Mouse (Mus musculus) midbrain, embryonic 14.5 days (tissue): ENCODE results near the gene Rad51ap1. TPM values are rescaled to one million over a fixed set of nuclear protein-coding genes. Genes with fewer than 3 reads are reported as not detected.
A peak's percentile ranks its signal among the peaks of the same experiment; 100 is the strongest.

ENCODE experiments used
- ATAC-seq: fragments of 200-750 bp; cut with Nextera tagmentation; 2 replicates; pipeline ENCODE4 v1.8.0; 2017; ENCODE audit warnings: moderate number of reproducible peaks, moderate library complexity; ENCODE audit not compliant: low FRiP score, low TSS enrichment
- DNase-seq: peaks from one replicate; pipeline ENCODE4 v3.0.0-alpha.2; 2015
- H3K27ac ChIP-seq: fragments of 300-500 bp; sonication (generic); replicated peaks from 2 replicates; pipeline ENCODE4 v1.5.1; 2014; ENCODE audit warnings: mild to moderate bottlenecking, low read depth, low read length, moderate library complexity
- H3K27me3 ChIP-seq: fragments of 300-500 bp; sonication (generic); 2 replicates; pipeline ENCODE4 v1.6.1; 2014; ENCODE audit warnings: low read length, control low read depth, mixed read lengths; ENCODE audit not compliant: control insufficient read depth, insufficient read depth
- H3K36me3 ChIP-seq: fragments of 300-500 bp; sonication (generic); 2 replicates; pipeline ENCODE4 v1.6.1; 2014; ENCODE audit warnings: low read length, control low read depth; ENCODE audit not compliant: control insufficient read depth, insufficient read depth
- H3K4me1 ChIP-seq: fragments of 300-500 bp; sonication (generic); 2 replicates; pipeline ENCODE4 v1.6.1; 2014; ENCODE audit warnings: mild to moderate bottlenecking, antibody characterized with exemption, low read length, control low read depth; ENCODE audit not compliant: control insufficient read depth, insufficient read depth
- H3K4me2 ChIP-seq: fragments of 300-500 bp; sonication (generic); 2 replicates; pipeline ENCODE4 v1.6.1; 2014; ENCODE audit warnings: mild to moderate bottlenecking, low read length, moderate library complexity
- H3K4me3 ChIP-seq: fragments of 300-500 bp; sonication (generic); replicated peaks from 2 replicates; pipeline ENCODE4 v1.5.1; 2014; ENCODE audit warnings: low read depth, low read length
- H3K9ac ChIP-seq: fragments of 300-500 bp; sonication (generic); replicated peaks from 2 replicates; pipeline ENCODE4 v1.6.1; 2014; ENCODE audit warnings: mild to moderate bottlenecking, low read length, moderate library complexity
- H3K9me3 ChIP-seq: fragments of 300-500 bp; sonication (generic); 2 replicates; pipeline ENCODE4 v1.6.1; 2016; ENCODE audit warnings: low read length, control low read depth, mixed read lengths; ENCODE audit not compliant: control insufficient read depth
- WGBS: fragments of 180-500 bp; shearing (Covaris S2); extraction: QIAGEN DNeasy Blood & Tissue Kit; methylation state at CpG from one replicate; pipeline ENCODE4 v1.1.7; 2014; 5-methylcytosine and 5-hydroxymethylcytosine counted together
- polyA plus RNA-seq: library from polyadenylated mRNA; unstranded; fragments of >200 nt; fragmentation: Nextera tagmentation; extraction: Ambion mirVana; gene quantifications from 2 replicates; pipeline ENCODE4 v1.2.1, GENCODE M21; 2014

Rad51ap1 gene
- polyA plus RNA-seq, 1 experiment from 2014 or later: 14.8 TPM

DNA sequence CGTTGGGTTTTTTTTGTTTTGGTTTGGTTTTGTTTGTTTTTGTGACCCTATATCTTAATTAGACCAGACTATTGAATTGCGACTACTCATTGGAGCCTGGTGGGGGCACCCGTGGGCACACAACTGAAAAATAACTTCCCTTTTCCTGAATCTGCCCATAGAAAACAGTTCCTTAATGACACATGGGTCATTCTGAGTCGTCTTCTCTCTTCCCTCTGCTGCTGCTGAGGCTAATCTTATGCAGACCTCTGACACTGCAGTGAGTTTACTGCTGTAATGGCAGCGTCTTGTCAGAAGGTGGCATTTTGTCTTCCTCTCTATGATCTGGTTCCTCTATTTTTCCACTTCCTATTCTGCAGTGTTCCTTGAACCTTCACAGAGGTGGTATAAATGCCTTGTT, 1.1 kb upstream of the Rad51ap1 start:
- Histone ChIP-seq H3K27ac (no peak overlapping the region), H3K9ac (peak overlapping the region; percentile 60; the same call in 1 of the 2 replicates), H3K4me1 (peaks cover 15% of the 10 kb centered on the region), H3K36me3 (peaks cover 32% of the 10 kb centered on the region), H3K4me3 (peak overlapping the region; percentile 67), H3K27me3 (no peaks in the 10 kb centered on the region), H3K4me2 (peak overlapping the region; percentile 95), H3K9me3 (no peaks in the 10 kb centered on the region)
- WGBS: 1% methylated on average over 5 of the region's 5 CpGs
- ATAC-seq (no peak), DNase-seq (peak; percentile 40)

DNA sequence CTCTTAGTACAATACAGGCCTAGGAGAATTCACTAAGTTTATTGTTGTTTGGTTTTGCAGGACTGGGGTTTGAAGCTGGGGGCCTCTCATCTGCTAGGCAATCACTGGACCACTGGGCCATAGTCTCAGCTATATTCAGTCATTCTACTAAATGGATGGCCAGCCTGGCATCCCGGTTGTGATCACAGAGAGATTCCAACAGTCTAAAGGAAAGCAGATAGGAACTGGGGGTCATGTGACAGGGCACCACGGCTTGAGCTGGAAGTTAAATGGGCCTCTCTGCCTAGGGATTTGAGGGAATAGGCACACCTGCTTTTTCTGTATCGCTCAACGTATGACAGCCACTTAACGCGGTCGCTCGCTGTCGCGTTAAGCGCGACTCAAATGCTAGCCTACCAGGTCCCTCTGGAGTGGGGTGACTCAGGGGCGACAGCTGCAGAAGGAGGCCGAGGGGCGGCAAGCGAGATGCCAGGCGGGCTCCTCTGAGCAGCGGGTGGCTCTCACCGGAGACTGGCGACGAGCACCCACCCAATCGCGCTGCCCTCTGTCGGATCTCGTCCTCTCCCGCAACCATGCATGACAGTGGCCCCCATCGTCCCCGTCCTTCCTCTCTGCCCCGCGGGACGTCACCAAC, 417 bp downstream of the Rad51ap1 start:
- no peak overlapping the region for H3K27ac ChIP-seq
- under 1% methylated on average over 31 of the region's 31 CpGs for WGBS
- H3K9me3 ChIP-seq: no peaks in the 10 kb centered on the region
- H3K36me3 ChIP-seq: peaks cover 17% of the 10 kb centered on the region
- DNase-seq (no peak), ATAC-seq (no peak; the same call in 1 of the 2 replicates)
- H3K4me2 ChIP-seq: peak overlapping the region; percentile 95
- H3K27me3 ChIP-seq: no peaks in the 10 kb centered on the region
- H3K4me1 ChIP-seq: peaks cover 15% of the 10 kb centered on the region
- peak overlapping the region; percentile 49; the same call in 1 of the 2 replicates for H3K9ac ChIP-seq
- peak overlapping the region; percentile 67 for H3K4me3 ChIP-seq

DNA sequence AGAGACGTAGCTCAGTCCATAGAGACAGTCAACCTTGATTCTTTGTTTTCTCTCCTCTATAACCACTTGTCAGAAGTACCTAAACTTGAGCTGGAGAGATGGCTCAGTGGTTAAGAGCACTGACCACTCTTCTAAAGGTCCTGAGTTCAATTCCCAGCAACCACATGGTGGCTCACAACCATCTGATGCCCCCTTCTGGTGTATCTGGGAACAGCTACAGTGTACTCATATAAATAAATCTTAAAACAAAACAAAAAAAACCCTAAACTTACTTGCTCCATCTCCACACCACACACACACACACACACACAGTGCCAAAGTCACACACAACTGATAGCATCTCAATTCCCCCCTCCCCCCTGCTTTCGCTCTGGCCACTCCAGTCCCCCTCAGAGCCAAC, 1.3 kb downstream of the Rad51ap1 start:
- Histone ChIP-seq H3K9me3 (no peaks in the 10 kb centered on the region), H3K4me3 (peak overlapping the region; percentile 67; the same call in 1 of the 2 replicates), H3K36me3 (peaks cover 12% of the 10 kb centered on the region), H3K4me2 (peak overlapping the region; percentile 95), H3K27me3 (no peaks in the 10 kb centered on the region), H3K4me1 (peaks cover 15% of the 10 kb centered on the region), H3K27ac (no peak overlapping the region), H3K9ac (no peak overlapping the region)
- WGBS: 78% methylated on average over 2 of the region's 2 CpGs
- no peak for ATAC-seq
- no peak for DNase-seq

DNA sequence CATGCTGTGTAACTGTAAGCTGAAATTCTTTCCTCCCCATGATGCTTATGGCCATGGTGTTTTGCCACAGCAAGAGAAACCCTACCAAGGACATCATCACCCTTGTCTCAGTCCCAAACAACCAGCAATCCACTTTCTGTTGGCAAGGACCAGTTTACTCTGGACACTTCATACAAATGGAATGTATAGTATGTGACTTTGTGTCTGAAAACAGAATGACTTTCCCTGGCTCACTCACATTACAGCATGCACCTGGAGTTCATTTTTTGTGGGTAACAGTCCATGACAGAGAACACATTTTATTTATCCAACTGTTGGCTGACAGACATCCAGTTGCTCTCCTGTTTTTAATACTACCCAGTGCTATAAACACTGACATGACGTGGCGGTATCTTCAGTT, 6.5 kb downstream of the Rad51ap1 start:
- Histone ChIP-seq H3K27ac (no peak overlapping the region), H3K9me3 (no peaks in the 10 kb centered on the region), H3K4me3 (no peak overlapping the region), H3K36me3 (peaks cover 14% of the 10 kb centered on the region; the same call in 1 of the 2 replicates), H3K9ac (no peak overlapping the region), H3K27me3 (no peaks in the 10 kb centered on the region), H3K4me1 (no peaks in the 10 kb centered on the region), H3K4me2 (no peak overlapping the region)
- 95% methylated on average over 2 of the region's 2 CpGs for WGBS
- DNase-seq: no peak
- ATAC-seq: no peak

DNA sequence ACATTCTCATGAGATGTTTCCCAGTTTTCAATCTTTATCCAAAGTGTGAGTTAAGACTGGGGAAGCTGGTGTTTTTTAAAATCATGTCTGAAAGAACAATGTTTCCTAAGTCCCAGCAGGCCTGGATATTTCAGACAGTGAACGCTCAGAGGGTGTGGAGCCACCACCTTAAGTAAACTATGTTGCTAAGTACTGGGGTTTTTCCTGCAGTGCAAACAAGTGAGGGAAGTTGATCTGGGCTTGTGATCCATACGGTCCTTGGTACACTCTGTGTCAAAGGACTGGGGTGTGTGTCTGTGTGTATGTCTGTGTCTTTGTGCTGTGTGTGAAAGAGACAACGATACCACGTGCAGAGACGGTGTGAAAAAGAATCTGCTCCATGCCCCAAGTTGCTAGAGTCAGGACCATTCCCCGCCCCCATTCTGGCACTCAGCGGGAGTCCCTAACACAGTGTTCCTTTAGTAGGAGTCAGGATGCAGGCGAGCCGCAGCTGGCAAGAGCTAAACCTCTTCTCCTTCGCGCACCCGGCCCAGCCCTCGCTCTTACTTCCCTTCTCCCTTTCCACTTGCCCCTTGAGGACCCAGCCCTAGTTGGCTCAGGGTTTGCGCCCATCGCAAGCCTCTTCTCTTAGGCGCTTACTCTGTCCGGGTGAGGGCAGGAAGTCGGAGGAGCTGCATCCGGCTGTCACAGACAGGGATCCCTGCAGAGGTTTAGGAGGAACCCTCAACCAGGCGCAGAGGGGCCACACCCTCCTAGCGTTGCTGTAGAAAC, 18.1 kb downstream of the Rad51ap1 start, which contains the start of gene Dyrk4:
Gene Dyrk4, minus strand, starts transcription at position 729 of the 771 bp plus-strand sequence.
- Histone ChIP-seq H3K4me1 (no peaks in the 10 kb centered on the region), H3K27me3 (no peaks in the 10 kb centered on the region), H3K9me3 (no peaks in the 10 kb centered on the region), H3K9ac (peak within 1 kb of the TSS; percentile 36; the same call in 1 of the 2 replicates), H3K4me3 (0 out of 2 replicates have a peak within 1 kb of the TSS, but pooled peaks have one; percentile 12), H3K27ac (no peak within 1 kb of the TSS), H3K4me2 (peak within 1 kb of the TSS; percentile 41), H3K36me3 (peaks cover 23% of the 10 kb centered on the region)
- WGBS: 7% methylated on average over 21 of the region's 21 CpGs
- ATAC-seq: no peak
- DNase-seq: peak; percentile 26

DNA sequence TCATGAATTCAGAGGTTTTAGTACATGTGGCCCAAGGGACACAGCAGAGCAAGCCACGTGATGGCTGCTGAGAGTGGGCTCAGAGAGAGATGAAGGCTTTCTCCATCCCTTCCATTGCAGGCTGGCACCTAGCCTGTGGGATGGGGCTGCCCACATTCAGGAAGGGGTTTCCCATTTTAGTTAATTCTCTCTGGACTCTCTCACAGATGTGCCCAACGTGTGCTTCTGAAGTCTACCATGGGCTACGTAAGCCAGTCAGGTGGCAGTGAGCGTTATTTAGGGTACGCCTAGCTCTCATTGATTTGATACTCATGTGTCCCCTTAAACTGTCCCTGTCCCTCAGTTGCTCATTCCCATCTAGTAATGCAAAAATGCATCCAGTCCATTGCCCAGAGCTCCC, 24.5 kb downstream of the Rad51ap1 start:
- Histone ChIP-seq H3K36me3 (no peaks in the 10 kb centered on the region), H3K4me1 (no peaks in the 10 kb centered on the region), H3K27ac (no peak overlapping the region), H3K27me3 (no peaks in the 10 kb centered on the region), H3K9ac (no peak overlapping the region), H3K4me2 (no peak overlapping the region), H3K9me3 (no peaks in the 10 kb centered on the region), H3K4me3 (no peak overlapping the region)
- WGBS: 87% methylated on average over 5 of the region's 5 CpGs
- DNase-seq (no peak), ATAC-seq (no peak)

DNA sequence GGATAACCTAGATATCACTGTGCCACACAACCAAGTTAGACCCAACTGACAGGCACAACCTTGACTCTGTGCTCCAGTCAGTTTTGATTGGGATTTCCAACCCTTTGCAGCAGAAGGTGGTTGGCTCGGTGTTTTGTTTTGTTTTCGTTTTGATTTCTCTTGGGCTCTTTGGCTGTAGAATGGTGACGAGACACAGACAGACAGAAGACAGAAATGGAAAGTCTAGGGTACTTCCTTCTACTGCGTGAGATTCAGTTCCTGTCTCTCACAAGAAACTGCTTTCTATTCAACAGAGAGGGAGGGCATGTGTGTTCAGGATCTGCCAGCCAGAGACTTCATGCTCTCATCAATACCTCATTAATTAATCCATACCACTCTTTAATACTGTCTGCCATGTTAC, 28.7 kb downstream of the Rad51ap1 start:
- DNase-seq: no peak
- H3K36me3 ChIP-seq: no peaks in the 10 kb centered on the region
- ATAC-seq: no peak
- WGBS: 83% methylated on average over 4 of the region's 4 CpGs
- no peak overlapping the region for H3K4me3 ChIP-seq
- no peak overlapping the region for H3K4me2 ChIP-seq
- H3K27ac ChIP-seq: no peak overlapping the region
- H3K9me3 ChIP-seq: no peaks in the 10 kb centered on the region
- H3K27me3 ChIP-seq: no peaks in the 10 kb centered on the region
- no peaks in the 10 kb centered on the region for H3K4me1 ChIP-seq
- H3K9ac ChIP-seq: no peak overlapping the region

DNA sequence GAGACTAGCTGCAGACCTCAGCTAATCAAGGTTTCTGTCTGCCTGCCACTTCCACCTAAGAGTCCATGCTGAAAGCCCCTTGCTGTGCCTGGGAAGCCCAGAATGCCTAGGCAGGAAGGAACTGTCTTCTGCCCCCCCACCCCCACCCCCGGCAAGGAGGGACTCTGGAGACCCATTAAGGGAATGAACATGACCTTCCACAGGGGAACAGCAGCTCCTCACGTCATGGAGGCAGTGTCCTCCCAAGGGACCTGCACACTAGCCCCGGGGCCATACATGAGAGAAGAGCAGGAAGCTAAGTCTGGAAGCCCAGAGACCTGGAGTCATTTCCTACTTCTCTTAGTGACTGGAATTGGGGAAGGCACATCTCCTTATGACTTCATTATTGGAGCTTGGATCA, 31.5 kb downstream of the Rad51ap1 start:
- Histone ChIP-seq H3K4me1 (no peaks in the 10 kb centered on the region), H3K27me3 (no peaks in the 10 kb centered on the region), H3K27ac (no peak overlapping the region), H3K9ac (no peak overlapping the region), H3K36me3 (no peaks in the 10 kb centered on the region), H3K4me2 (no peak overlapping the region), H3K4me3 (no peak overlapping the region), H3K9me3 (no peaks in the 10 kb centered on the region)
- DNase-seq: no peak
- ATAC-seq: no peak
- 69% methylated on average over 3 of the region's 3 CpGs for WGBS
